In genomic region chr6:97211981-97212380, GRCm38 (mm10) we compare ENCODE assay signal across 8 mouse cellular contexts. TPM values are rescaled to one million over a fixed set of nuclear protein-coding genes. Genes with fewer than 3 reads are reported as not detected.
A peak's percentile ranks its signal among the peaks of the same experiment; 100 is the strongest.
DNase-seq lines count a peak whose midpoint lies in the region; ATAC-seq and TF ChIP-seq lines count a peak whose summit lies in the region.

No protein-coding gene starts in this region.

- TF ChIP-seq EP300 in heart, adult 2 months (IDR thresholded peaks at IDR 0.05; ENCODE audit: insufficient read depth, low read depth, low read length) = 0 out of 2 replicates have a peak, but pooled peaks have one; percentile 25

- H3K4me1 ChIP-seq in thymus, adult 2 months (replicated peaks; ENCODE audit: control insufficient read depth, insufficient read depth, low read length) = peaks cover 12% of the 10 kb centered on the region
- no peaks in the 10 kb centered on the region for H3K4me1 ChIP-seq in embryonic facial prominence, embryonic 11.5 days (ENCODE audit: control insufficient read depth, insufficient read depth, low read length)
- H3K4me1 ChIP-seq in heart, adult 2 months (ENCODE audit: control insufficient read depth, insufficient read depth, low read length) = peaks cover 9% of the 10 kb centered on the region
- H3K4me1 ChIP-seq in liver, embryonic 11.5 days (replicated peaks; ENCODE audit: control insufficient read depth, insufficient read depth, low read length) = peaks cover 23% of the 10 kb centered on the region

- H3K4me3 ChIP-seq in thymus, adult 2 months (ENCODE audit: control insufficient read depth, insufficient read depth, low read length) = peak overlapping the region; percentile 47
- H3K4me3 ChIP-seq in embryonic facial prominence, embryonic 11.5 days (ENCODE audit: low read depth, low read length) = no peak overlapping the region
- H3K4me3 ChIP-seq in heart, adult 2 months = peak overlapping the region; percentile 86
- H3K4me3 ChIP-seq in liver, embryonic 11.5 days (ENCODE audit: low read depth, low read length) = peak overlapping the region; percentile 77

- 13% methylated on average over 12 of the region's 12 CpGs for whole genome bisulfite sequencing in thymus, adult 2 months
- WGBS in embryonic facial prominence, embryonic 11.5 days = 78% methylated on average over 12 of the region's 12 CpGs
- 11% methylated on average over 12 of the region's 12 CpGs for WGBS in heart, adult 2 months
- WGBS in liver, embryonic 11.5 days = 43% methylated on average over 12 of the region's 12 CpGs

- H3K36me3 ChIP-seq in thymus, adult 2 months (ENCODE audit: control insufficient read depth, insufficient read depth, low read length) = no peaks in the 10 kb centered on the region
- no peaks in the 10 kb centered on the region for H3K36me3 ChIP-seq in embryonic facial prominence, embryonic 11.5 days (replicated peaks; ENCODE audit: control insufficient read depth, insufficient read depth, low read depth, low read length)
- H3K36me3 ChIP-seq in heart, adult 2 months (ENCODE audit: control insufficient read depth, insufficient read depth, low read length) = peaks cover 27% of the 10 kb centered on the region
- H3K36me3 ChIP-seq in liver, embryonic 11.5 days (ENCODE audit: control insufficient read depth, insufficient read depth, low read length) = 0 out of 2 replicates have a peak, but pooled peaks cover 6% of the 10 kb centered on the region

- DNase-seq in thymus, adult 2 months = no peak
- DNase-seq in thymus, postnatal 10 days (ENCODE audit: low spot score in 2 of 2) = no peak
- DNase-seq in embryonic facial prominence, embryonic 11.5 days (ENCODE audit: low spot score) = no peak
- peak; percentile 67 to 79 for DNase-seq in heart, adult 2 months
- DNase-seq in kidney, adult 18-20 months = peak; percentile 33
- DNase-seq in liver, embryonic 11.5 days (ENCODE audit: low spot score) = peak; percentile 41
- peak; percentile 49 to 55 for DNase-seq in monocyte, adult 2 months (ENCODE audit: low read depth in 1 of 2, low spot score in 2 of 2)
- peak; percentile 47 to 60 for DNase-seq in urinary bladder, postnatal 36 days (ENCODE audit: low spot score in 2 of 2)

- TF ChIP-seq CTCF in thymus, adult 2 months (IDR thresholded peaks at IDR 0.05; ENCODE audit: borderline replicate concordance, control insufficient read depth, extremely low read depth, insufficient read depth, low read length, poor library complexity) = no peak
- TF ChIP-seq CTCF in heart, adult 2 months (IDR thresholded peaks at IDR 0.05) = no peak

- H3K9ac ChIP-seq in embryonic facial prominence, embryonic 11.5 days (replicated peaks; ENCODE audit: low read length) = no peak overlapping the region
- peak overlapping the region; percentile 12 for H3K9ac ChIP-seq in heart, adult 2 months (ENCODE audit: low read depth, low read length)
- peak overlapping the region; percentile 83 for H3K9ac ChIP-seq in liver, embryonic 11.5 days (ENCODE audit: low read depth, low read length)

- TF ChIP-seq POLR2A in thymus, adult 2 months (IDR thresholded peaks at IDR 0.05; ENCODE audit: control insufficient read depth, extremely low read depth, insufficient read depth, low read length, poor library complexity) = no peak
- TF ChIP-seq POLR2A in heart, adult 2 months (IDR thresholded peaks at IDR 0.05; ENCODE audit: insufficient read depth, low read depth, low read length) = peak; percentile 54

- intact Hi-C loops in heart, adult 2 months (cut with DNase I) = loop anchor here (5.0 kb wide), 2 partner anchors 40 to 65 kb away; partner anchors contain the start of genes Eogt and Lmod3

- H3K9me3 ChIP-seq in embryonic facial prominence, embryonic 11.5 days (replicated peaks; ENCODE audit: control insufficient read depth, low read length) = no peaks in the 10 kb centered on the region
- H3K9me3 ChIP-seq in liver, embryonic 11.5 days (ENCODE audit: control insufficient read depth, low read length) = no peaks in the 10 kb centered on the region

- H3K27me3 ChIP-seq in thymus, adult 2 months (ENCODE audit: control insufficient read depth, insufficient read depth, low read length) = no peaks in the 10 kb centered on the region
- no peaks in the 10 kb centered on the region for H3K27me3 ChIP-seq in embryonic facial prominence, embryonic 11.5 days (ENCODE audit: control insufficient read depth, insufficient read depth, low read length)
- H3K27me3 ChIP-seq in heart, adult 2 months (ENCODE audit: control insufficient read depth, insufficient read depth, low read length) = no peaks in the 10 kb centered on the region
- no peaks in the 10 kb centered on the region for H3K27me3 ChIP-seq in liver, embryonic 11.5 days (replicated peaks; ENCODE audit: control insufficient read depth, insufficient read depth, low read length)

- H3K27ac ChIP-seq in thymus, adult 2 months (ENCODE audit: control insufficient read depth, insufficient read depth, low read length) = peak overlapping the region; percentile 72
- H3K27ac ChIP-seq in embryonic facial prominence, embryonic 11.5 days (replicated peaks; ENCODE audit: low read depth, low read length) = no peak overlapping the region
- H3K27ac ChIP-seq in heart, adult 2 months = peak overlapping the region; percentile 94
- 0 out of 2 replicates have a peak overlapping the region, but pooled peaks have one; percentile 6 for H3K27ac ChIP-seq in liver, embryonic 11.5 days (ENCODE audit: low read depth, low read length)

- no peak for ATAC-seq in embryonic facial prominence, embryonic 11.5 days (replicated peaks; ENCODE audit: insufficient number of reproducible peaks, low FRiP score, low TSS enrichment, low read depth)
- ATAC-seq in liver, embryonic 11.5 days (replicated peaks; ENCODE audit: low FRiP score) = no peak; the same call in 1 of the 2 replicates

- H3K79me2 ChIP-seq in heart, adult 2 months (replicated peaks; ENCODE audit: control insufficient read depth, insufficient read depth, low read length) = peaks cover 2% of the 10 kb centered on the region

- peak overlapping the region; percentile 17 for H3K4me2 ChIP-seq in embryonic facial prominence, embryonic 11.5 days (ENCODE audit: low read depth, low read length)
- peak overlapping the region; percentile 88 for H3K4me2 ChIP-seq in liver, embryonic 11.5 days

RNA-seq across cellular contexts. Expression of gene Arl6ip5, which starts 1.5 kb away (rescaled TPM):
- 97.8 and 102 TPM in 2 replicates for polyA plus RNA-seq in thymus, adult 2 months (2012; rRNA removed)
- polyA plus RNA-seq in embryonic facial prominence, embryonic 11.5 days (2014; fragmentation: Nextera tagmentation; extraction: Ambion mirVana) = 33.4 and 36.1 TPM in 2 replicates
- 100 to 1,000 TPM; 122 to 138 TPM for total RNA-seq in heart, adult 2 months (2021)
- polyA plus RNA-seq in heart, adult 2 months (2012; rRNA removed) = 97.8 and 147 TPM in 2 replicates
- 36.4 and 38.6 TPM in 2 replicates for polyA plus RNA-seq in liver, embryonic 11.5 days (2014; fragmentation: Nextera tagmentation; extraction: Ambion mirVana)

RNA-seq across cellular contexts. Expression of gene Uba3, which starts 6.5 kb away (rescaled TPM):
- 14.3 and 18.3 TPM in 2 replicates for polyA plus RNA-seq in thymus, adult 2 months (2012; rRNA removed)
- 102 and 112 TPM in 2 replicates for polyA plus RNA-seq in embryonic facial prominence, embryonic 11.5 days (2014; fragmentation: Nextera tagmentation; extraction: Ambion mirVana)
- 10 to 100 TPM; 55.2 to 59.3 TPM for total RNA-seq in heart, adult 2 months (2021)
- polyA plus RNA-seq in heart, adult 2 months (2012; rRNA removed) = 20.0 and 46.9 TPM in 2 replicates
- 60.5 and 65.3 TPM in 2 replicates for polyA plus RNA-seq in liver, embryonic 11.5 days (2014; fragmentation: Nextera tagmentation; extraction: Ambion mirVana)

RNA-seq across cellular contexts. Expression of gene Tmf1, which starts 33.1 kb away (rescaled TPM):
- 3.9 and 4.7 TPM in 2 replicates for polyA plus RNA-seq in thymus, adult 2 months (2012; rRNA removed)
- 30.3 and 34.2 TPM in 2 replicates for polyA plus RNA-seq in embryonic facial prominence, embryonic 11.5 days (2014; fragmentation: Nextera tagmentation; extraction: Ambion mirVana)
- total RNA-seq in heart, adult 2 months (2021) = 10 to 100 TPM; 35.7 to 43.6 TPM
- polyA plus RNA-seq in heart, adult 2 months (2012; rRNA removed) = 2.7 and 4.8 TPM in 2 replicates
- polyA plus RNA-seq in liver, embryonic 11.5 days (2014; fragmentation: Nextera tagmentation; extraction: Ambion mirVana) = 21.1 and 21.8 TPM in 2 replicates

RNA-seq across cellular contexts. Expression of gene Lmod3, which starts 40.6 kb away (rescaled TPM):
- 0.14 and 0.73 TPM in 2 replicates for polyA plus RNA-seq in thymus, adult 2 months (2012; rRNA removed)
- 0.49 and 0.58 TPM in 2 replicates for polyA plus RNA-seq in embryonic facial prominence, embryonic 11.5 days (2014; fragmentation: Nextera tagmentation; extraction: Ambion mirVana)
- 10 to 100 TPM; 50.1 to 63.0 TPM for total RNA-seq in heart, adult 2 months (2021)
- 26.3 and 40.0 TPM in 2 replicates for polyA plus RNA-seq in heart, adult 2 months (2012; rRNA removed)
- polyA plus RNA-seq in liver, embryonic 11.5 days (2014; fragmentation: Nextera tagmentation; extraction: Ambion mirVana) = 0.08 TPM in 1 of 2 replicates, not detected in the other

Comparison
In these comparisons a context has a peak if more than half of its experiments do, and no peak if none do; other contexts are left out.
1. DNase-seq: peak in heart, adult 2 months (2 of 2), kidney, adult 18-20 months (single experiment), liver, embryonic 11.5 days (single experiment), monocyte, adult 2 months (2 of 2) and urinary bladder, postnatal 36 days (2 of 2); none in thymus, adult 2 months (single experiment), thymus, postnatal 10 days (0 of 2) and embryonic facial prominence, embryonic 11.5 days (single experiment).